Mouse (Mus musculus) lung, adult 18-20 months (tissue): ENCODE data around the gene Tbccd1.
"Not testable (repeated sequence)": the region's sequence is repeated elsewhere in the genome, so short reads cannot be mapped to it uniquely, and the experiment has no call there.

Source experiments
- DNase-seq, 2 experiments: peaks; one replicate each; pipeline ENCODE4 v3.0.0; 2022; ENCODE audit warnings: mixed read lengths in 2 of 2

The Tbccd1 gene

DNA sequence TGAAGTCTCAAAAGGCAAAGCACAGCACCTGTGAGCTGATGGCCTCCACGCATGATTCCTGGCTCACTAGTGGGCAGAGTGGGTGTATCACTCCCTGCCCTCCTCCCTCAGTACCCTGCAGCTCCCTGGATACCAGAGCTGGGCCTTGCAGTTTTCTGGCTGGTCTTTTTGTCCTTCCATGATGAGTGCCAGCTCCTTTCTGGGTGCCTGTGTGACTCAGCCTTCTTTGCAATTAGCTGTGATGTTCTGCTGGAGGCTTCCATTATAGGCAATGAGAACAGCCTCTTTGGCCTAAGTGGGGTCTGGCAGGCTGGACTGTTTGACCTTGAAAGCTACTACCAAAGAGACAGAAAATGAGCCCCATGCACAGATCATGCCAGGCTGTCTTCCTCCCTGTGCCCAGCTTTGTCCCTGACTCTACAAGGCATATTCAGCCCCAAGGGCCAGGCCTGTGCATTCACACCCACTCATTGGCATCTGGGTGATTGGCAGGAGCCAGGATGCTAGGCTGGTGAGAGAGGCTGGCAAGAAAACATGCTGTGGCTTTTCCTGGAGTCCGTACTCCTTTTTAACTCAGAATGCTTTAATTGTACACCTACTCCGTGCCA is 78.1 kb downstream of the Tbccd1 start:
- DNase-seq, result no peak

DNA sequence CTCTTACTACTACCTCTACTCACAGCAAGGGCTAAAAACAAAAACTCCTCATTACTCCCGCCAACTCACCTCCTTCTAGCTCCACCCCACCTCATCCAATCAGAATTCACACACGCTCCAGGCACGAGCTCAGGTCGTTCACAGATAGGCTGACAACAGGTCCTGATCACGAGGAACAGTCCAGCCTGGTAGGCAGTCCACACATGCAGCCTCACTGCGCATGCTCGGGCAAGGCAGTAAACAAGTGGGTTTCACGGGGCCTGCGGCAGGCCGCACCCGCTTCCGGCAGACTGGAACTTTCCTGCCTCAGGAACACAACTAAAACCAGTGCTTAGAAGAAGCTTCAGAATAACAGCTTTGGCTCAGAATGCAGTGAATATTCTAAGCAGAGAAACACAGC is 79.2 kb downstream of the Tbccd1 start:
- DNase-seq, result not testable (repeated sequence)

DNA sequence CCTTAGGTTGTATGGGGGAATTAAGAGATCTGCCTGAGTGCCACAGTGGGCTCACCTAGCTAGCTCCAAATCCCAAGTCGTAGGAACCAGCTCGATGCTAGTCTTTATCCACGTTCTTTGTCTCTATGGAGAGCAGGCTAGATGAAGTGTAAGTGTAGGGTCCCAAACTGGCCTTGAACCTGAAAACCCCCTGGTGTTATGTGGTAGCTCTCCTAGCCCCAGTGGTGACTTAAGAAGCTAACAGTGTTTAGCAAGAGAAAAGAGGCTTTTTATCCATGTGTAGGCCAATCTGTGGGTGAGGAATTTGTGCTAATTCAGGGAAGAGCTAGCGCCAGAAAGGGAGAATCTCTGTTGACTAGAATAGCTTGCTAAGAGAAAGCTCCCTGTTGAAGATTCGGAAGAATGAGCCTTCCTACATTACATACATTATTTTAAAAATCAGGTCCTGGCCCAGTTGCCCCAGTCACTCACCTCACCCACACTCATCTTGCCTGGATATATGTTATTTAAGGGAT is 81.9 kb downstream of the Tbccd1 start:
- no peak for DNase-seq

DNA sequence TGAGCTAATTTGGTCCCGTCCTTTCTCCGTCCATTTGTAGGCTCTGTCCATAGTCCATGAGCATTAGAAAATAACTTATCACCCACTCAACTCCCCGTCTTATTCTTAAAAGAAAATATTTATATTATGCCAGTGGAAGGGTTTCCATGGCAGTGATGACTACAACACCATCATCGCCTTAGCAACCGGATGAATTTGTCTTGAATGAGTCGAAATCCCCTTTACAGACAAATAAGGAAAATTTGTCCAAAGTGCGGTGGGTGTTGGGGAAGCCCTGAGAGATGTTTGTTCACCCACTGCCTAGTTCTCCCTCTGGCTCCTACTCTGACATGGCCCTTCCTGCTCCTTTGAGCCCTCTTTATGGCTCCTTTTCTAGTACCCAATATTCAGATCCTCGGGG is 88.8 kb downstream of the Tbccd1 start:
- DNase-seq, result no peak

DNA sequence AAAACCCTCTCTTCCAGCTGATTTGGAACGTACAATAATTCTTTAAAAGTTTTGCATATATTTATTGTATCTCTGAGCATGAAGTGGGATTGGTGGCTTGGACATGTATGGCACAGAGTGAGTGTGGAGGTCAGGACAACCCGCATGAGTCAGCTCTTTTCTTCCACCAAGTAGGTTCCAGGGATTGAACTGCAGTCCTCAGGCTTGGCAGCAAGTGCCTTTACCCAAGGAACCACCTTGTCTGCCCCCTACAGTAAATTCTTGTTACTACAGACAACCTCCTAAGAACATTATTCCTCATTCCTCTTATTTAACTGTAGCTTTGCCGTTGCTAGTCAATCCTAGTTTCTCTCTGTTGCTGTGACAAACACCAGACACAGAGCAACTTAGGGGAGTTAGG is 90.1 kb downstream of the Tbccd1 start:
- DNase-seq, result no peak

DNA sequence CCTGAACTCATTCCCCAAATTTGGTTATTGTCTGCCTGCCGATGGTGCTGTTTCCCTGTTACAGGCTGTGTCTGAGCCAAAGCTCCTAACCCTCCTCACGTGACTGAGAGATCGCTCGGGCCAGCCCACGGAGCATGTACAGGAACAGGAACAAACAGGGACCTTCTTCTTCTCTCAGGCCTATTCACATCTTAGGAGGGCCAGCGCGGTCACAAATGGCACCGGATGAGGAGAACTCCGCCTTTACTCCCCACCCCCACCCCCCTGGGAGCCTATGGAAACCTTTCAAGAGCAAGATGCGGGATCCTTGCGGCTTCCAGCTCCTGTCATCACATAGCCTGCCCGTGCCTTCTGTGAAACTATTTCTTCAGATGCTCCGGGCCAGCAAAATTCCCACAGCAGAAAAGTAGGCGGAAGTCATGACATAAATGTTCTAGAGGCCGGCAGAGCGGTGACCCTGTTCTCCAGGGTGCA is 90.7 kb downstream of the Tbccd1 start:
- DNase-seq, result no peak

DNA sequence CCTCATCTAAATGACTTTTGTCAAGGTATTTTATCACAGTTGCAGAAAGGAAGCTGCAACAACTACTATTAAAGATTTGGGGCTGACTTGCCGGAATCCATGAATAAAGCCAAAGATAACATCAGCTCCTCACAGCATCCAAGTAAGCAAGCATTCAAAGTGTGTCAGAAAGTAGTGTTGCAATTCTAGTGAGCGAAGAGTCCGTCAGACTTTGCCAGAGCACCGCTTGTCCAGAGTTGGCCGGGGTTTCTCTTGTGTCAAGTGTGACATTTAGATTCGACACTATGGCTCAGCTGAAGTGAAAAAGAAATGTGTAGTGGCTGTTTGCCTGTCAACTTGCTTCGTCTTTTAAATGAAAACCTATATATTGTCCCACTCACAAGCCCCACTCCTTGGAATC is 91.9 kb downstream of the Tbccd1 start:
- no peak for DNase-seq
